Mouse (Mus musculus) left cerebral cortex, adult 2 months (tissue): ENCODE measurements around the gene Hgf. TPM values are rescaled to one million over a fixed set of nuclear protein-coding genes. Genes with fewer than 3 reads are reported as not detected.

ENCODE experiments used
- DNase-seq, 2 experiments: peaks; one replicate each; pipeline ENCODE4 v3.0.0; 2021 to 2022; ENCODE audit warnings: low spot score in 2 of 2, mixed read lengths in 1 of 2; ENCODE audit errors: extremely low spot score in 1 of 2
- H3K27ac ChIP-seq: fragments of 200-600 bp; 2 replicates; pipeline ENCODE4 v1.8.1; 2022
- H3K4me3 ChIP-seq: fragments of 200-600 bp; 2 replicates; pipeline ENCODE4 v1.8.1; 2022
- CTCF ChIP-seq: fragments of 200-600 bp; IDR thresholded peaks from 2 replicates; pipeline ENCODE4 v1.8.1; 2022; ENCODE audit warnings: antibody characterized with exemption, mild to moderate bottlenecking, moderate library complexity
- intact Hi-C: fragments of 180-260 bp; cut with DNase I; formaldehyde crosslinking; loops from one replicate; pipeline ENCODE4 v1.15.1; 2025
- long read RNA-seq, 2 experiments: library from polyadenylated mRNA; stranded (forward); transcript quantifications; one replicate each; pipeline ENCODE4 v2.0.0; 2021; ENCODE audit warnings: borderline mapping rate in 2 of 2
- total RNA-seq, 2 experiments: library from RNA; stranded (reverse); gene quantifications; 2 replicates each; pipeline ENCODE4 v1.2.3; 2021

The Hgf gene
- 1 to 10 TPM; 7.2 to 8.5 TPM for total RNA-seq
- long read RNA-seq, experiment 1, partial matches to known transcripts = 0 of 4 reads
- long read RNA-seq, experiment 1, other reads (novel, unspliced or antisense) = 0 of 4 reads
- long read RNA-seq, experiment 2, partial matches to known transcripts = 0 of 4 reads
- long read RNA-seq, experiment 2, other reads (novel, unspliced or antisense) = 0 of 4 reads

DNA sequence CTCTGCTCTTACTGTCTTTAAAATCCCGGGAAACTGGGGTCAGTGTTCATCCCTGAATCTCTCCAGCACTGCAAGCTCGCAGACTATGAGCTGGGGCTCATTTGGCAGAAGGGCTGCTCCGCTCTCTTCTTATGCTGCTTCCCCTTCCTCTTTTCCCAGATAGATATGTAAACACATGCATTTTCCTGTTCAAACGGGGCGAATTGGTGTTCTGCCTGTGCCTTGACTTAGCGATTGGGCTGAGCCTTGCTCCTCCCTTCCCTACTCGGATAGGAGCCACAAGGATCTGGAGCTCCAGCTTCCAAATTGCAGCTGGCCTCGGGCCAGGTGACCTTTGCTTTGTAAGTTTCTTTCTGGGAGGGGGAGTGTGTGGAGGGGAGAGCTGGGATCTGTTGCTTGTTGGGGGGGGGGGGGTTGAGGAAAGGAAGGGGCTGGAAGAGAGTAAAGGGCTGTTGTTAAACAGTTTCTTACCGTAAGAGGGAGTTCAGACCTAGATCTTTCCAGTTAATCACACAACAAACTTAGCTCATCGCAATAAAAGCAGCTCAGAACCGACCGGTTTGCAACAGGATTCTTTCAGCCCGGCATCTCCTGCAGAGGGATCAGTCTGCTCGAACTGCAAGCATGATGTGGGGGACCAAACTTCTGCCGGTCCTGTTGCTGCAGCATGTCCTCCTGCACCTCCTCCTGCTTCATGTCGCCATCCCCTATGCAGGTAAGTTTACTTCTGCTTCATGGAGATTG lies at the start of gene Hgf:
Gene Hgf, plus strand, starts transcription at position 192 of the 744 bp plus-strand sequence.
- no peak; the same call in 1 of the 2 replicates for TF ChIP-seq CTCF
- peak; percentile 15 to 26 for DNase-seq
- intact Hi-C loops = no loop called here
- peak within 1 kb of the TSS; percentile 8; the same call in 1 of the 2 replicates for H3K27ac ChIP-seq
- H3K4me3 ChIP-seq = peak within 1 kb of the TSS; percentile 38

DNA sequence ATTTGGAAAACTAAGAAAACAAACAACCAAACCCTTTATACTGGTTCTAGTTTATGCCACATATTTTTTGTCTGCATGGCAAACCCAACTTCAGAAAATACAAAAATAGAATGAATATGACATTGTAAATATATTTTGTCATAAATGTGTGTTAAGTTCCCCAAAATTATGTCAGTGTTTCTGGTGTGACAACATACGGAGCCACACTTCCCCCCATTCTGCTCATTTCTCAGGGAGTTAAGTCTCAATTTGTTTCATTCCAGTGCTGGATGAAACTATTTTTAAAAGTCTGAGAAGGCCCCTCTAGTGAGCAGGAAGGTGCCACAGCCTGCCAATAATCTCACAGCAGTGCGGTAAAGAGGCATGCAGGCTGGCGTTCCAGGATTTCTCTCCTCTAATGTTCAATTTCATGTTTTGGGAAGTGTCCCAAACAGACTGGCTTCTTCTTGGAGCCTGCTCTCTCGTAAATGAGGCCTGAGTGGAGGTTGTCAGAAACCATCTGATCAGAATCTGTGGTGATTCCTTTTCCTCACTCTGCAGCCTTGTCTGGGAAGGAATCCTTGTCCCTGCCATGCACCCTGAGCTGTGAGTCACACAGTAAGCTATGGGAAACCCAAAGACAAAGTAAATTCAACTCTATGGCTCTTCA lies 46.5 kb upstream of the Hgf start:
- intact Hi-C loops = no loop called here
- no peak for DNase-seq
- H3K27ac ChIP-seq = no peak overlapping the region
- TF ChIP-seq CTCF = no peak
- H3K4me3 ChIP-seq = no peak overlapping the region

DNA sequence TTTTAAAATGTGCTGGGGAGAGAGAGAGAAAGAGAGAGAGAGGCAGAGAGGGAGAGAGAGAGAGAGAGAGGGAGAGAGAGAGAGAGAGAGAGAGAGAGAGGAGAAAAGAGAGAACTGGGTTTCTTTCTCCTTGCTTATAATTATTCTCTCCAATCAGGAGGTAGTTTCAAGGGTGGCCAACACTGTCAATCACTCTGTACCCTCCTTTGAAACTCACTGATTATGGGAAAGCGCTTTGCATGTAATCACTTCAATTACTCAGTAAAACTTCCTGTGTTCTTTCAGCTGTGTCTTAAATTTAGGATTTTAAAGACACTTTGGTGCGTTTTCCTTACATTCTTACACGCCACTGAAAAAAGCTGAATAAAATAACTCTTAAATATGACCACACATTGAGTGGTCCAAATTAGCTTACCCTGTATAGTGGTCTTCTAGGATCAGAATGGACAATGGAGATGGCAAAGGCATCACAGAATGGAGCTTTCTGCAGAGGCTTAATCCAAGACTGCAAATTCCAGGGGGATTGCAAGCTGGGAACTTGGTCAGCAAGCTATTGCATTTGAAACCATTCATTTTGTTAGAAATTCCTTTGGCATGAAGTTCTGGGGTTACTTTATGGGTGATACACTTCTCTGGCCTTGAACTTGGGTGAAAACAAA lies 21.5 kb upstream of the Hgf start:
- no peak for DNase-seq
- no peak overlapping the region for H3K4me3 ChIP-seq
- H3K27ac ChIP-seq = no peak overlapping the region
- no peak for TF ChIP-seq CTCF
- intact Hi-C loops = no loop called here

DNA sequence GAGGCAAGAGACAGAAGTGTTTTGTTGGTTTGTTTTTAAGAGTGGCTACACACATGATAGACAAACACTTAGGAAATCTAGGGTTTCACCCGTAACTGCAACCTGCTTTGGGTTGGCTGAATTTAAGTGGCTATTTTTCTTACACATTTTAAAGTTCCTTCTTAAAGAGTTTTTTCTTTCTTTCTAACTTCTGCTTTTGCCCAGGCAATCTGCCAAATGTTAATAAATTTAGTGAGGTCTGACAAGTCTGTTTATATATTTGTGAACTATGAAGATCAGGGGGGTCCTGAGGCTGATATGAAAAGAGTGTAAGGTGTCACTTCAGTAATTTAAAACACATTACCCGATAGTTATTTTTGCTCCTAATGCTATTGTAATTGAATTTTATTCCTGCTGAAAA lies 15.2 kb upstream of the Hgf start:
- intact Hi-C loops = no loop called here
- no peak overlapping the region for H3K4me3 ChIP-seq
- no peak for TF ChIP-seq CTCF
- no peak for DNase-seq
- H3K27ac ChIP-seq = no peak overlapping the region

DNA sequence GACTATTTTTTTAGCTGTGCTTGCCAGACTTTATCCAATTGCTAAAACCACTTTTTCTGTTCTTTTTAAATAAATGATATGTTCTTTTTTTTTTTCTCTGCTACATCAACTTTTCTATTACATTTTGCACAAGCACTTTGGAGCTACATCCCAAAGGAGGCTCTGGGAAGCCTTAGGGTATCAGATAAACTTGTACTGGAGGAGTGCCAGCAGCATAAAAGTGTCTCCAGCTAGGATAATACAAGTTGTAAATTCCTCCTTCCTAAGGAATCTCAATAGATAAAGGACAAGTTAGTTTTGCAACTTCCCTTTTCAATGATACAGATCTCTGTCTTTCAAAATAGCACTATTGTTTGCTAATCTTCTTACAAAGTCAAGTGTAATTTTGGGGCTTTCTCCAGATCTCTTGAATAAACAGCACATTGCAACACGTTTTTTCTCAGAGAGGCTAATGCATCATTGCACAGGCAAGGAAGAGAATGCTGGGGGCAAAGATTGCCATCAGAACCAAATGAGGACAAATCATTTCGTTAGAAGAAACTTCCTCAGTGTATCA lies 11.7 kb upstream of the Hgf start:
- H3K4me3 ChIP-seq = no peak overlapping the region
- no peak for DNase-seq
- H3K27ac ChIP-seq = no peak overlapping the region
- intact Hi-C loops = no loop called here
- no peak for TF ChIP-seq CTCF

DNA sequence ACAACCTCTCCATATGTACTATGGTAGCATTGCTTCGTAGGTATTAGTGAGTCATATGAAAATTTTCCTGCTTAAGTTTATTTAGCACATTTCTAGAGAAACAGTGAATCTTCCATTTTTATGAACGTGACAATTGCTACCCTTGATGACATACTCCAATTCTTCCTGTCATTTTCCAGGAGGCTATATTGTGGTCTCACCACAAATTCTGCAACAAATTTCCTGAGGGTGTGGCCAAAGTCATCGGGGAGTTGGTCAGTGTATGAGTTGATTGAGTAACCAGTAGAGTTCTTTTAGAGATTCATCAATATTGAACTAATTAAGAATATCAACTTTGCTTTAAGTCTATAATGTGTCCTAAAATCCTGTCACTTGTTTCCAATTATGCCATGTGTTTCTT lies 5.8 kb upstream of the Hgf start:
- no peak for DNase-seq
- Histone ChIP-seq H3K27ac (no peak overlapping the region), H3K4me3 (no peak overlapping the region)
- intact Hi-C loops = no loop called here
- no peak for TF ChIP-seq CTCF

DNA sequence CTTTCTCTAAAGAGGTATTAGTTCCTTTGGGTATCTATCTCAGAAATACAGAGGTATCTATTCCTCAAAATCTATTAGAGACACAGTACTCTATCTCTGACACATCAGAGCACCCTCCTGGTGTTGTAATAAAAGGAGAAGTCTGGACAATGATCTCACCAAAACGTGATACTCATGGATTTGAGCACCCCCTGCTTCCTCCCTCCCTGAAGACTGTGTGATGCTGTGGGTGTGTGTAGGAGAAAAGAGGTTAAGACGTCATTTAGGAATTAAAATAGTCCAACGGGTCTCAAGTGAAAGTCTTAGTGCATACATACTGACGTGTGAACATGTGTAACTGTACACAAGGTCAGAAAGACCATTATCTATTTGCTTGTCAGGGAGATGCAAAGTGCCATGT lies 648 bp upstream of the Hgf start:
- Histone ChIP-seq H3K4me3 (no peak overlapping the region), H3K27ac (no peak overlapping the region)
- TF ChIP-seq CTCF = no peak
- no peak for DNase-seq
- intact Hi-C loops = no loop called here

DNA sequence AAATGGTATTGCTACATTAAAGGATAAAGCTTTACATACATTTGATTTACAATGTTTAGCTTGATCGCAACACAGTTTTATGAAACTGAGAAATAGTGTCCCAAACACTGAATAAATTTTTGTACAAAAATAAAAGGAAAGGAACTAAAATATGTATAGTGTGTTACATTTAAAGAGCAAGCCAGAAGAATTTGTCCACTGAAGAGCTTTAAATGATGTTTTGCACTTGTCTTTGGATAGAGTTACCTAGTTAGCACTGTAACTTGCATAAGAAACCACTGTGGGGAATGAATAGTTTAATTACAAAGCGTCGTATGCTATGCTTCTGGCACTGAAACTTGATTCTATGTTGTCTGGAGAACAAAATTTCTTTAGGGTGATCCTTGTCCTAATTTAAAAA lies 7.0 kb downstream of the Hgf start:
- intact Hi-C loops = no loop called here
- no peak for TF ChIP-seq CTCF
- Histone ChIP-seq H3K27ac (no peak overlapping the region), H3K4me3 (no peak overlapping the region)
- DNase-seq = no peak

DNA sequence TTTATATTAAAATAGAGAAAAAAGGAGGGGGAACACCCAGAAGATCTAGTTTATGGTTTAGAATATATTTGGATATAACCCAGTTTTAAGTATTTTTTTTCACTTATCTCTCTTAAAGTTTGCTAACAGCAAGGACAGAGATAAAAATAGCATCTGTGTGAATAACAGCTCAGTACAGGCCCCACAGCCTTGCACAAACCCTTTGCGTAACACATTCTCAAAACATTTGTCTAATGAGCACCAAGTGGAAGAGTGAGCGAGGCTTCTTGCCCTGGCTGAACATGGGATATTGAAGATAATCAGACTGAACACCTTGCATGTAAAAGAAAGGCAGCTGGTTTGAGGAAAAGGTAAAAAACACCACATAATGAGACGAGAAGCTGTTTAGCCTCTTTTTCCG lies 15.7 kb downstream of the Hgf start:
- H3K4me3 ChIP-seq = no peak overlapping the region
- no peak overlapping the region for H3K27ac ChIP-seq
- intact Hi-C loops = no loop called here
- TF ChIP-seq CTCF = no peak
- DNase-seq = no peak

DNA sequence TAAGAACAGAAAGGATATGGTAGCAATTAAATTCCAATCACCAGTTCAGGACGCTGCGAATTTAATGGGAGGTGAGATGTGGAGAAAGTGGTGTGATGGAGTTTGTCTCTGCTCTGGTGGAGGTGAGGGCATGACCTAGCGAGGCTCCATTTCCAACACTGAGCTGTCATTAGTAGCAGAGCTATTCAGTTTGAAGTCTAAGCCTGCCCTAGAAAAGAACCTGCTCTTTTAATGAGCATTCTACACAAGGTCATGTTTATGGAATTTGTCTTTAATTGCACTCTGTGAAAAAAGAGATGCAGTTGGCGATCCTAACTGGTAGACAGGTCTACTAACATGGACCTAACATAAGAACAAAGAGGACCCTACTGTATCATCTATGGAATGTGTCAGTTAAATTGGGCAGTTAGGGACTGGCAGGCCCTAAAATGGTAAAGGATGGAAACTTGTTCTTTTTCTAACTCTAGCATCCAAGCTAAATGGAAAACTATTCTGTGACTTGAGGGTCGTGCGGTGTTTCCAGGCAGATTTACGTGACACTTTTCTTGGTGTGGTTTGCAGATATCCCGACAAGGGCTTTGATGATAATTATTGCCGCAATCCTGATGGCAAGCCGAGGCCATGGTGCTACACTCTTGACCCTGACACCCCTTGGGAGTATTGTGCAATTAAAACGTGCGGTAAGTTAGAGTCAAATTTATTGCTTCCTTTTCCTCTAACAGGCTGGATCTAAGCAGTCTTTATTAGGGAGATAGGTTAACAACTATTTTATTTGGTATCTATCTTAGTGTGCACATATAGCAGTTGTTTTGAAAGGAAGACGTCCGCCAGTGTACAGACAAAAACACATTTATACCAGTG lies 24.8 kb downstream of the Hgf start:
- DNase-seq = no peak
- no peak overlapping the region for H3K27ac ChIP-seq
- H3K4me3 ChIP-seq = no peak overlapping the region
- intact Hi-C loops = no loop called here
- TF ChIP-seq CTCF = no peak

DNA sequence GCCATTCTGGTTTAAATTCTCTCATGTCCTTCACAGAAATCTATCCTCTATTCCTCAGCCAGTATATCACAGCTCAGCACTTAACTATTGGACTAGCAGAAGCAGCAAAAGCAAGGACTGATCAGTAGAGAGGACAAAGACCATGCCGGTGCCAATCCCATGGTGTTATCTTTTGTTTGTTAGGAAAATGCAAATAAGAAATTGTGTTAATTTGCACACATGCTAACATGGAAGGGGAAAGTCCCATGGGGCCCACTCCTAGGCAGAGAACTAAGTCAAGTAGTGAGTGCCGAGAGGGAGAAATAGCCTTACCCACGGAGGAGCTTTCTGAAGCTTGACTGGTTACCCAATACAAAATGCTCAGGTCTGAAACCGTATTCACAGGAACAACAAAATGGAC lies 42.4 kb downstream of the Hgf start:
- Histone ChIP-seq H3K4me3 (no peak overlapping the region), H3K27ac (no peak overlapping the region)
- TF ChIP-seq CTCF = no peak
- DNase-seq = no peak
- intact Hi-C loops = no loop called here
